Mouse (Mus musculus) ovary, postnatal 14 days (tissue): ENCODE results near the gene Scg3.
A peak's percentile ranks its signal among the peaks of the same experiment; 100 is the strongest.
"Not testable (repeated sequence)": the region's sequence is repeated elsewhere in the genome, so short reads cannot be mapped to it uniquely, and the experiment has no call there.

Experiments used
- DNase-seq: peaks from one replicate; pipeline ENCODE4 v3.0.0; 2022; ENCODE audit warnings: low spot score

Gene Scg3

GRCm38 (mm10) chr9:75625556-75626307, 58.1 kb downstream of the Scg3 start, which contains the start of gene Lysmd2:
Gene Lysmd2, plus strand, starts transcription at chr9:75625741.
- DNase-seq, result peak; percentile 71

GRCm38 (mm10) chr9:75624983-75625555, 58.8 kb downstream of the Scg3 start:
- DNase-seq, result no peak

- no peak for DNase-seq
Observed at GRCm38 (mm10) chr9:75621428-75621827, 62.4 kb downstream of the Scg3 start.

GRCm38 (mm10) chr9:75619761-75620160, 64.1 kb downstream of the Scg3 start:
- not testable (repeated sequence) for DNase-seq

DNA sequence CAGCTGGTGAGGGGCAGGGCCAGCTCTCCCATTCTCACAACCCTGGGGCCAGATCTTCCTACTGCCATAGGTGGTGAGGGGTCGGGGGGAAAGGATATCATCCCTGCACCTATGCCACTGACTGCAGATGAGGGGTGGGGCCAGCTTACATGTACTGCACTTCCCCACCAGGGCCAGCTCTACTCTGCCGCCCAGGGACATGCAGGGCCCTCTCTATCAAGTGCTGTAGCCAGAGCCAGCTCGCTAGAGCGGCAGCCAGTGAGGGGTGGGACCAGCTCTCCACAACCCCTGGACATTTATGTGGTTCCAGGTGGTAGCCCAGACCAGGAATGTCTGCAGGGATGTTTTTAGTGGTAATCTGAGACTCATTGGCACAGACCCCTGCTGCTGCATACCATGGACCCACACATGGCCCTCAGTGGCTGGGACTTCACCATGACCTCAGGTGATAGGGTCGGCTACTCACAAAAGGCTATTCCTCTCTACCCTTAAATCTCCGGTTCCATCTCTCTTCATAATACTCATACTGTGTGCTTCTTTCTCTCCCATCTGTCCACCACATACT, 64.9 kb downstream of the Scg3 start:
- no peak for DNase-seq

- no peak for DNase-seq
Observed at GRCm38 (mm10) chr9:75616560-75616959, 67.3 kb downstream of the Scg3 start.

DNA sequence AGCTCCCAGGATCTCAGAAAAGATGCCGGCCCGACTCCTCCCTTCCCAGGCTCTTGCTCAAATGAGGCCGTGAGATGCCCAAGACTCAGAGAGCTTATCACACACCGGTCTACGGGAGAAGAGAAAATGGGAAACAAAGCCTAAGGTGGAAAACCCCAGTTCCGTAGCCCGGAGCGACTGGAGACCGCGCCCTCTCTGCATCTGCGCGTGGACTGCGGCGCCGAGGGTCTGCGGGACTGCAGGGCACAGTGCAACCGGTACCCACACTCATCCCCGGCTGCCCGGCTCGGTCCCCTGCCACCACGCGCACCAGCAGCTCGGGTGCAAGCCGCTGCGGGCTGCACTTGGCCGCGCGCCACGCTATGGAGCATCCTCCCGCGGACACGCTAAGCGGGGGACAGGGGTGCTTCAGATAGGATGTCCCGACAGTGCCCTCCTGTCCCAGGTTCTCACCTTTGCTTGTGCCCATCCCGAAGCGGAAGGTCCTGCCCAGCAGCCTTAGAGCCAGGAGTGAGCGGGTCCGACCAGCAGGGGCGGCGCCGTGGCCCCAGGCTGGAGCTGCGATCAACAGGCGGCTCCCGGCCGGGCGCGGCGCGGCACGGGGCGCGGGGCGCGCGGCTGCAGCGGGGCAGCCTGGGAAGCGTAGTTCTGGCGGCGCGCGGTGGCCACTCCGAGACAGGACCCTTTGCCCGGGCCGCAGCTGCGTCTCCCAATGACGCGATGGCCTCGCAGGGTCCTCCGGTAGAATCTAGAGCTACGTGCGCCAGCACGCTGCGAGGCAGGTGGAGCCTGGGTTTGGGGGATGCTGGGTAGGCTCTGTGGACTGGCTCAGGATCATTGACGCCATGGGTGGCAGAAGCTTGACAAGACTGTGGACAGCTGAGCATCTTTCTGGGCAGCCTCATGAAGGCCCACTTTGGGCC, 73.0 kb downstream of the Scg3 start, which contains the start of gene Tmod2:
Gene Tmod2, minus strand, starts transcription at position 755 of the 923 bp plus-strand sequence.
- DNase-seq, result peak; percentile 30

DNA sequence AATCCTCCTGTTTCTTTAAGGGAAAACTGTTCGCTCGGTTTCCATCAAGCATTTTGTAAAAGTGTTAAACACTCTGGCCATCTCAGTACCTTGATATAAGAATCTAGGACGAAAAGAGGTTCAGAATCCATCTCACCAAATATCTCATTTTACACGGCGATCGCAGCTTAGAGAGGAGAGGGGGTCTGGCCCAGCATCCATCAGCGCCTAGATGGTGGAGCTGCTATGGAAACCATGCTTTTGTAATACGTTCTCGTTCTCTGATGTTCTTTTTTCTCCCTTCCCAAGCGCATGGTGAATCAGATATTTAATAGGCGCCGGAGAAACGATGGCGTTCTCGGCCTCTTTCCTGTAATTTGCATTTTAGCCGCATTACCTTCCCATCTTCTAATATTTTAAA, 73.9 kb downstream of the Scg3 start:
- no peak for DNase-seq

- DNase-seq, result no peak
Observed at GRCm38 (mm10) chr9:75609505-75609904, 74.4 kb downstream of the Scg3 start.

GRCm38 (mm10) chr9:75607496-75607895, 76.4 kb downstream of the Scg3 start:
- no peak for DNase-seq

DNA sequence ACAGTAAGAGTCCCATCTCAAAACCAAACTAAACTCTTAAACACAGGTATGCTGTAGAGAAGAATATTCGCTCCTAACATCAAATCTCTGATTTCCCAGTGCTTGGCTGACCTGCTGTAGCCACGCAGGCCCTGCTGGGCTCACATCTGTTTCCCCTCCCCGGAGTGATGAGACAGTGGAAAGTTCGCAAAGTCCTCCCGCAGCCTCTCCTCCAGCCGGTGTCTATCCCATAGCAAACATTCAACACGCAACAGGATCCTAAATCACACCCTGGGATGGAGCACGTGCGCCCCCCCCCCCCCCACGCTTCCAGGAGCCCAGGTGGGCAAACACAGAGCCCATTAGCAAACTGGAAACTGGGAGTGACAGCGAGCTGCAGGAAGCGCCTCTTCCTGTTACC, 82.3 kb downstream of the Scg3 start:
- no peak for DNase-seq

GRCm38 (mm10) chr9:75600166-75600934, 83.5 kb downstream of the Scg3 start:
- DNase-seq, result no peak

DNA sequence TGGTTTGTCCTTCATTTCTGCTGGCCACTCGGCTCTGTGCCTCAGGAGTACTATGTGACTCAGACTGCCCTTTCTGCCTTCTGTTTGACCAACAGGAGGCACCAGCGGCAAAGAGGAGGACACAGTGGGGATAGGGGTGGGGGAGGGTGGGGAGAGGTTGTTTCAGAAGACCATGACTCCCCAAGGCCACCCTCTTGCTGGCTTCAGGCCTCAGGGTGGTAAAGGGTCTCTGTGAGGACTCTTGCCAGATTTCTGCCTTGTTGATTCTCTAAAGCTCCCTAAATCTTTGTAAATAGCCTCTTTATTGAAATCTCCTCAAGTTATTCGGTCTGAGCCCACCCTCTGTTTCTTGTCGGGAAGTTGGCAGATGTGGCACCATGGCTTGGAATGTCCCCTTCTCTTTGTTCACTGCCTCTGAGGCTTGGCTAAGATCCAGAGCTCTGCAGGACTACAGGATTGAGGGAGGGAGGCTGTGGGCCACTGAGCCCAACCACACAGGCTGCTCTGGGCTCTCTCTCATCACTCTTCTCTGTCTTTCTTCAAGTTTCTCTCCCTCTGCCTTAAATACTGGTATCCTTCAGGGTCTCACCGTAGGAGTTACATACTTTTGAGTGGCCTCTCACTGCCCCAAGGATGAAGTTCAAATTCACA, 84.5 kb downstream of the Scg3 start:
- no peak for DNase-seq

GRCm38 (mm10) chr9:75597596-75597995, 86.3 kb downstream of the Scg3 start:
- no peak for DNase-seq

GRCm38 (mm10) chr9:75597036-75597435, 86.8 kb downstream of the Scg3 start:
- DNase-seq, result no peak

- no peak for DNase-seq
Observed at GRCm38 (mm10) chr9:75593481-75593880, 90.4 kb downstream of the Scg3 start.
